Mouse (Mus musculus) megakaryocyte, embryonic 14.5 days (primary cell): ENCODE data around the gene Nr6a1. TPM values are rescaled to one million over a fixed set of nuclear protein-coding genes. Genes with fewer than 3 reads are reported as not detected.

Experiments used
- H3K27me3 ChIP-seq: replicated peaks from 2 replicates; pipeline ENCODE3; 2012; ENCODE audit warnings: inconsistent platforms
- H3K36me3 ChIP-seq: replicated peaks from 2 replicates; pipeline ENCODE3; 2012; ENCODE audit warnings: low read length, inconsistent platforms, mixed read lengths
- H3K4me1 ChIP-seq: 2 replicates; pipeline ENCODE4 v1.6.1; 2012; ENCODE audit warnings: inconsistent platforms
- H3K4me3 ChIP-seq: replicated peaks from 2 replicates; pipeline ENCODE3; 2012; ENCODE audit warnings: moderate library complexity, mild to moderate bottlenecking, inconsistent platforms
- H3K9me3 ChIP-seq: 2 replicates; pipeline ENCODE4 v1.6.1; 2012; ENCODE audit warnings: inconsistent platforms
- FLI1 ChIP-seq: IDR thresholded peaks from 2 replicates; pipeline ENCODE4 v1.6.1; 2012; ENCODE audit warnings: low read length, inconsistent platforms, mixed read lengths
- GATA1 ChIP-seq: IDR thresholded peaks from 3 replicates; pipeline ENCODE4 v1.6.1; 2012; ENCODE audit warnings: mixed read lengths, low read length, inconsistent platforms, borderline replicate concordance
- polyA plus RNA-seq: library from polyadenylated mRNA; stranded (reverse); fragments of >175 nt; gene quantifications from 2 replicates; pipeline ENCODE4 v1.2.3, GENCODE M21; 2012; ENCODE audit warnings: low replicate concordance; ENCODE audit not compliant: insufficient read depth

Nr6a1 gene
- polyA plus RNA-seq, 1 experiment, result 0.25 TPM

DNA sequence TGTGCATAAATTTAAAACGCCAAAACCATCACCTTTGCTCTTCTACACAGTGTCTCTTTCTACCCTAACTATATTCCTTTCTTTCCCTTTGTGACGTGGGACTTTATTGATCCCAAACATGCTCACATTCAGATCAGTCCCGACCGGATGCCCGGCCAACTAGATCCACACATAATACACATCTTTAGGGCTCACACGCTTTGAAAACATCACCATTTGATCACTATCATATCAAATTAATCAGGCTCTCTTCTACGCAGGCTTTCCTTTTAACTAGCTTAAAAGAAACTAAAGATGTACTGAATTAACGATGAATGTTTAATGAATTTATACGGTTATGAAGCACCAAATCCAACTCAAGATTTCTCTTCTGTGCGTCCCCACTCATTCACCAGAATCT is 2.9 kb downstream of the Nr6a1 start:
- Histone ChIP-seq H3K4me1 (peaks cover 18% of the 10 kb centered on the region), H3K9me3 (no peaks in the 10 kb centered on the region), H3K4me3 (no peak overlapping the region), H3K36me3 (no peaks in the 10 kb centered on the region), H3K27me3 (peaks cover 35% of the 10 kb centered on the region)
- TF ChIP-seq GATA1, result no peak
- no peak for TF ChIP-seq FLI1

DNA sequence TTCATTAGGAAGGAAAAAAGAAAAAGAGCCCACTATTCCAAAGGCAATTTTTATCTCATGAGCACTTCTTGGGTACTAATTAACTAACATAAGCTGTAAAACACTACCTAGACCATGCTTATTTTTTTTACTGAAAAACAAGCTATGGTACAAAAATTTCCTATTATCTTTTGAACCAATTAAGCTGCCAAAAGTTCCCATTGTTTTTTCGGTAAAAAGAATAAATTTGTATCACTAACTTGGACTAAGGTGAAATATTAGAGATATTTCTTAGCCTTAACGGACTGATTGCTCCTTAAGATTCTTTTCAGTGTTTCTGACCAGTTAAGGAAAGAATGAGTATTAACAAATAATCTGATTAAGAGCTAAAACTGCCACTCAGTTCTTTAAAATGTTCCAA is 3.6 kb downstream of the Nr6a1 start:
- no peaks in the 10 kb centered on the region for H3K36me3 ChIP-seq
- H3K4me3 ChIP-seq, result no peak overlapping the region
- peaks cover 18% of the 10 kb centered on the region for H3K4me1 ChIP-seq
- peaks cover 31% of the 10 kb centered on the region for H3K27me3 ChIP-seq
- H3K9me3 ChIP-seq, result no peaks in the 10 kb centered on the region
- TF ChIP-seq GATA1 (no peak), FLI1 (no peak)

DNA sequence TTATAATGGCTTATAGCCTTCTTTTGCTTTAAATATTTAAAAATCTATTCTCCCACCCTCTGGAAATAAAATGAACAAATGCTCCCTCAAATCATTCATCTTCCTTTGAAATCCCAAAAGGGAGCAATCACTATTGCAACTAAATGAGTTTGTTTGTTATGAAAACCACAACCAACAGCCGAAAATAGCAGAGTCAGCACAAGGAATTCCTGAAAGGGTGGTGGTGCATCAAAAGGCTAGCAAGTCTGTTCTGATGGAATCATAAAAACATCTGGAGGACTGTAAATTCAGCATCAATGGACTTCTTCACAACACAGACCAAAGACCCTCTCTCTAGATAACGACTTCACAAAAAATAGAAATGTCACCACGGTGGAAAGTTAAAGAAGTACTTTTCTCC is 4.0 kb downstream of the Nr6a1 start:
- Histone ChIP-seq H3K36me3 (no peaks in the 10 kb centered on the region), H3K9me3 (no peaks in the 10 kb centered on the region), H3K27me3 (peaks cover 29% of the 10 kb centered on the region), H3K4me3 (no peak overlapping the region), H3K4me1 (peaks cover 18% of the 10 kb centered on the region)
- TF ChIP-seq FLI1 (no peak), GATA1 (no peak)

DNA sequence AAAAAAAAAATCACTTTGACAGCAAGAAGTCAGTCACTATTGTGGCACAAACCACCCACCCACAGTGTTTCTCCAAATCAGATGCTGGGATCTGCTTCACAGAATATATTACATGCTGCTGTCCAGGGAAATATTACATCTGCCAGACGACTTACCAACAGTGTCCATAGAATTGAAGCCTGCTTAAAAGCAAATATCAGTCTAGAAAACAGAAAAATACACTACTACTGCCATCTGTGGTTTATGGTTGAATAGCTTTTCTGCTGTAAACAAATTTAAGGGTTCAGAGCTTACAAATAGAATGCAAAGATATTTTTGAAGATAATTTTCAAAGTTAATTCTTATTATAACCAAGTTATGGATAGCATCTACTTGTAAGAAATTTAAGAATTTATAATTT is 6.1 kb downstream of the Nr6a1 start:
- H3K9me3 ChIP-seq, result no peaks in the 10 kb centered on the region
- H3K4me1 ChIP-seq, result peaks cover 12% of the 10 kb centered on the region
- no peak overlapping the region for H3K4me3 ChIP-seq
- peaks cover 23% of the 10 kb centered on the region for H3K27me3 ChIP-seq
- no peak for TF ChIP-seq FLI1
- TF ChIP-seq GATA1, result no peak
- H3K36me3 ChIP-seq, result no peaks in the 10 kb centered on the region

DNA sequence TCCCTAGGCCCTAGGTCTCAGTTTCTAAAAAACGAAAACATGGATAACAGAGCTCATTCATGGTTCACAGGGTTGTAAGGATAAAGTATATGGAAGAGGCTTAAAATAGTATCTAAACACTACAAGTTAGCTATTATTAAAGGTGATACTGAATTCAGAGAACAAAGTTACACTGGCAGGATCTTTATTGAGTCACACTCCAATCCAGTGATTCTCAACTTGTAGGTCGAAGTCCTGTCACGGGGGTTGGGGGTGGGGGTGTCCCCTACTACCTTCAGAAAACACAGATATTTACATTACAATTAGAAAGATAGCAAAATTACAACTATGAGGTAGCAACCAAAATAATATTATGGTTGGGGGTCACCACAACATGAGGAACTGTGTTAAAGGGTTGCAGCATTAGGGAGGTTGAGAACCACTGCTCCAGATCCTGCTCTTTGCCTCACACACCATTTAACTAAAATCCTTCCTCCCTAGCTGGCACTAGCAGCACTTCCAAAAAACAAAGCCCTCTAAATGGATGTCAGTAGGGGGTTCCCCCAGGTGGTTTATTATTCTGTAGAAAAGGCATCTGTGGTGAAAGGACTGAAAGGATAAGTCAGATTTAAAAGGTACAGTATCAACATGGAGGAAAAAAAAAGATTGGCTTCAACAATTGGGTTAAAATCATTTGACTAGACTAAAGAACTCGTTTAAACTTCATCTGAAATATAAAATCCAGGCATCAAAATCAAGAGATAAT is 10.4 kb downstream of the Nr6a1 start:
- Histone ChIP-seq H3K27me3 (peaks cover 2% of the 10 kb centered on the region), H3K4me1 (0 out of 2 replicates have a peak, but pooled peaks cover 3% of the 10 kb centered on the region), H3K36me3 (no peaks in the 10 kb centered on the region), H3K4me3 (no peak overlapping the region), H3K9me3 (no peaks in the 10 kb centered on the region)
- no peak for TF ChIP-seq GATA1
- no peak for TF ChIP-seq FLI1

DNA sequence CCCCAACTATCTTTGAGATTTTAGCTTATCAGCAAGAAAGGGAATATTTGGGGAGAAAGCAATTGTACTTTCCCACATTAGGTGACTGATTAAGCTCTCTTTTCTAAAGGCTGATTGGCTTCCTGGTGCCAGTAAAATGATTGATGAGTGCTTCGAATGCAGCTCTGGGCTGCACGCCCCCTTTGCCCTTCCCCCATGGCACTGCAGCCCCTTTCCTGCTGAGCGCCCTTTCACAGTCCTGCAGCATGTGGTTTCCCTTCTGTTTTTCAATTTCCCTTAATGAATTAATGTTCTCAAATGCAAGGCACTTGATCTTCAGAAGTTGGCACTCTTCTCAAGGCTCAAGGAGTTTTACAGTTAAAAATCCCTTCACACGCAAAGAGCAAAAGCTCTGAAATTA is 12.5 kb downstream of the Nr6a1 start:
- Histone ChIP-seq H3K9me3 (no peaks in the 10 kb centered on the region), H3K4me3 (no peak overlapping the region), H3K36me3 (no peaks in the 10 kb centered on the region), H3K4me1 (0 out of 2 replicates have a peak, but pooled peaks cover 3% of the 10 kb centered on the region), H3K27me3 (no peaks in the 10 kb centered on the region)
- no peak for TF ChIP-seq GATA1
- no peak for TF ChIP-seq FLI1

DNA sequence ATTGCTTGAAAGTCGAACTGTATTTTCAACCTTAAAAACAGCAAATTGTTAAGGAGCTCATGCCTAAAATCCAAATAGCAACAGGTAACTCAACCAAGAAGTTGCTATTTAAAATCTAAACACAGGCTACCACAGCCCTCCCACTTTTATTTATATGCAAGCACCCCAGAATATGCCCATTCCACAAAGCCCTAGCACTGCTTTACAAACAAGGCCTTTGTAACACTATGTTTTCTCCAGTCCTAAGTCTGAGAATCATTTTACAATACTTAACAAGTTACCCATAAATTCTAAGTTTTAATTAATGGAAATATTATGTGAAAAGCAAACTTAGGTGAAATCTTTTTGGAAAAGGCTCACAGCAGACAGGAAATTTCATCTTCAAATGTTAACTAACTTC is 13.0 kb downstream of the Nr6a1 start:
- Histone ChIP-seq H3K9me3 (no peaks in the 10 kb centered on the region), H3K27me3 (no peaks in the 10 kb centered on the region), H3K36me3 (no peaks in the 10 kb centered on the region), H3K4me3 (no peak overlapping the region), H3K4me1 (0 out of 2 replicates have a peak, but pooled peaks cover 3% of the 10 kb centered on the region)
- no peak for TF ChIP-seq GATA1
- no peak for TF ChIP-seq FLI1

DNA sequence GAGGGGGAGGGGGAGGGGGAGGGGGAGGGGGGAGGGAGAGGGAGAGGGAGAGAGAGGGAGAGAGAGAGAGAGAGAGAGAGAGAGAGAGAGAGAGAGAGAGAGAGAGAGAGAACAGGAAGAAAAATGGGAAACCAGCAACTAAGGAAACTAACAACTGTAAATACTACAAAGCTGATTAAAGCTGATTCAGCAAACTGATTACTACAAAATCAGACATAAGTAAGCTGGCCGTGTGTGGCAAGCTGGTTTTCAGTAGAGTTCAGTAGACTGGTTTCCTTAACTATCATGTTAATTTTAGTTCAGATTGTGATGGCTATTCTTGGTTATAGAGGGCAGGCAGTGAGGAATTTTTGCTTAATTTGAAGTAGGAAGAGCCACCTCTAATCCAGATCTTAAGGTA is 18.9 kb downstream of the Nr6a1 start:
- Histone ChIP-seq H3K4me1 (no peaks in the 10 kb centered on the region), H3K27me3 (no peaks in the 10 kb centered on the region), H3K36me3 (no peaks in the 10 kb centered on the region), H3K9me3 (no peaks in the 10 kb centered on the region), H3K4me3 (no peak overlapping the region)
- TF ChIP-seq GATA1 (no peak), FLI1 (no peak)

DNA sequence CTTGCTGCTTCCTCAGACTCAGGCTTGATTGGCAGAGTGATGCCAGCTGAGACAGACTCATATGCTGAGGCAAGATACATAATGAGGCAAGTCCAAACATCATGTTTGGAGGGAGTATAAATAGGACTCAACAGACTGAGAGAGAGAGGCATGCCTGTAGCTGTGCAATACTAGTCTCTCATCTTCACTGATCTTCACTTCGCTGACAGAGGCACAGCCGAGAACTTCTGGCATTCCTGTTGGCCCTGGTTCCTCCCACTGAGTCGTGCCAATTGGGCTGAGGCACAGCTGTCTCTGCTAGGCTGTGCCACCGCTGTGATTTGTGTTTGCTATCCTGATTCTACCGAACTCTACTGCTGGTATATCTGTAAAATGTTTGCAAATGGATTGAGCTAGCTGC is 21.4 kb downstream of the Nr6a1 start:
- H3K27me3 ChIP-seq, result no peaks in the 10 kb centered on the region
- no peaks in the 10 kb centered on the region for H3K4me1 ChIP-seq
- TF ChIP-seq GATA1 (no peak), FLI1 (no peak)
- no peaks in the 10 kb centered on the region for H3K36me3 ChIP-seq
- no peak overlapping the region for H3K4me3 ChIP-seq
- no peaks in the 10 kb centered on the region for H3K9me3 ChIP-seq

DNA sequence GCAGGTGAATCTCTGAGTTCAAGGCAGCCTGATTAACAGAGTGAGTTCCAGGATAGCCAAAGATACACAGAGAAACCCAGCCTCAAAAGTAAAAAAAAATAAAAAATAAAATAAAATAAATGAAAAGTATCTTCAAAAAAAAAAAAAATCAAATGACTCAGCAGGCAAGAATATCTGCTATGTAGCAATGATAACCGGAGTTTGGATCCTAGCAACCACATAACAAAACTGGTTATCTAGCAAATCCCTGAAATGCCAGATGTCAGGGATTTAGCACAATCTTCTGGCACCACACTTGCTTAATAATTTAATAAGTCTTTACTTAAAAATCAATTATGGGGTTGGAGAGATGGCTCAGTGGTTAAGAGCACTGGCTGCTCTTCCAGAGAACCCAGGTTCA is 23.2 kb downstream of the Nr6a1 start:
- H3K27me3 ChIP-seq, result no peaks in the 10 kb centered on the region
- no peaks in the 10 kb centered on the region for H3K9me3 ChIP-seq
- no peaks in the 10 kb centered on the region for H3K36me3 ChIP-seq
- no peaks in the 10 kb centered on the region for H3K4me1 ChIP-seq
- TF ChIP-seq GATA1 (no peak), FLI1 (no peak)
- H3K4me3 ChIP-seq, result no peak overlapping the region
